Mouse (Mus musculus) thymus, adult 2 months (tissue): ENCODE results near the gene Mcidas. TPM values are rescaled to one million over a fixed set of nuclear protein-coding genes. Genes with fewer than 3 reads are reported as not detected.

Experiments
- DNase-seq: peaks from one replicate; pipeline ENCODE4 v3.0.0; 2021
- H3K27ac ChIP-seq: fragments of 200-500 bp; 2 replicates; pipeline ENCODE4 v1.5.1; 2012; ENCODE audit warnings: low read length, control low read depth; ENCODE audit not compliant: control insufficient read depth, insufficient read depth
- H3K27me3 ChIP-seq: fragments of 200-500 bp; 2 replicates; pipeline ENCODE4 v1.6.1; 2012; ENCODE audit warnings: mild to moderate bottlenecking, low read length, moderate library complexity, mixed read lengths; ENCODE audit not compliant: control insufficient read depth, insufficient read depth
- H3K36me3 ChIP-seq: fragments of 200-500 bp; 2 replicates; pipeline ENCODE4 v1.6.1; 2012; ENCODE audit warnings: mild to moderate bottlenecking, low read length, moderate library complexity; ENCODE audit not compliant: control insufficient read depth, insufficient read depth
- H3K4me1 ChIP-seq: fragments of 200-500 bp; replicated peaks from 2 replicates; pipeline ENCODE4 v1.6.1; 2012; ENCODE audit warnings: low read length; ENCODE audit not compliant: control insufficient read depth, insufficient read depth
- H3K4me3 ChIP-seq: fragments of 200-500 bp; 2 replicates; pipeline ENCODE4 v1.5.1; 2012; ENCODE audit warnings: mild to moderate bottlenecking, low read length, control low read depth, moderate library complexity; ENCODE audit not compliant: control insufficient read depth, insufficient read depth
- CTCF ChIP-seq: fragments of 200-500 bp; IDR thresholded peaks from 2 replicates; pipeline ENCODE4 v1.5.1; 2012; ENCODE audit warnings: mild to moderate bottlenecking, control low read depth, low read length, moderate library complexity, borderline replicate concordance; ENCODE audit not compliant: control insufficient read depth, poor library complexity, insufficient read depth; ENCODE audit errors: extremely low read depth
- POLR2A ChIP-seq: fragments of 200-500 bp; IDR thresholded peaks from 2 replicates; pipeline ENCODE4 v1.6.1; 2012; ENCODE audit warnings: mild to moderate bottlenecking, low read length, control low read depth, moderate library complexity; ENCODE audit not compliant: control insufficient read depth, poor library complexity, insufficient read depth; ENCODE audit errors: extremely low read depth
- WGBS: fragments of 180-500 bp; shearing (Covaris S2); methylation state at CpG from one replicate; pipeline ENCODE4 v1.1.7; 2018; 5-methylcytosine and 5-hydroxymethylcytosine counted together
- polyA plus RNA-seq: library from polyadenylated mRNA; depleted of rRNA; stranded (reverse); fragments of >200 nt; gene quantifications from 2 replicates; pipeline ENCODE4 v1.2.3, GENCODE M21; 2012

The Mcidas gene
- polyA plus RNA-seq, 1 experiment, result 0.28 TPM

DNA sequence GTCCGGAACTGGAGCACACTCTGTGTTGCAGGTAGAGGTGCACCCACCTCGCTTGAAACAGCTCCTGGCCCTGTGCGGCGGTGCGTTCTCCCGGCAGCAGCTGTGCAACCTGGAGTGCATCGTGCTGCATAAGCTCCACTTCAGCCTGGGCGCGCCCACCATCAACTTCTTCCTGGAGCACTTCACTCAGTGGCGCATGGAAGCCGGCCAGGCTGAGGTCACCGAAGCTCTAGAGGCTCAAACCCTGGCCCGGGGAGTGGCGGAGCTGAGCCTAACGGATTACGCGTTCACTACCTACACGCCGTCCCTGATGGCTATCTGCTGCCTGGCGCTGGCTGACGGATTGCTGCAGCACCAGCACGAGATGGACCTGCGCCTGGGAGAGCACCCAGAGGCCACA, 4.1 kb upstream of the Mcidas start:
- H3K27ac ChIP-seq, result no peak overlapping the region
- no peaks in the 10 kb centered on the region for H3K36me3 ChIP-seq
- peaks cover 32% of the 10 kb centered on the region for H3K4me1 ChIP-seq
- H3K27me3 ChIP-seq, result peaks cover 38% of the 10 kb centered on the region
- TF ChIP-seq CTCF (no peak), POLR2A (no peak)
- 5% methylated on average over 23 of the region's 23 CpGs for WGBS
- no peak overlapping the region for H3K4me3 ChIP-seq
- DNase-seq, result no peak

- Histone ChIP-seq H3K4me1 (peaks cover 32% of the 10 kb centered on the region), H3K27ac (no peak overlapping the region), H3K36me3 (no peaks in the 10 kb centered on the region), H3K4me3 (no peak overlapping the region), H3K27me3 (peaks cover 38% of the 10 kb centered on the region)
- WGBS, result 10% methylated on average over 4 of the region's 4 CpGs
- TF ChIP-seq POLR2A (no peak), CTCF (no peak)
- no peak for DNase-seq
These were observed 3.3 kb upstream of the Mcidas start for GRCm38 (mm10) chr13:112990346-112990745.

- 1% methylated on average over 25 of the region's 25 CpGs for WGBS
- Histone ChIP-seq H3K27ac (no peak overlapping the region), H3K4me3 (peak overlapping the region; percentile 33), H3K27me3 (peaks cover 21% of the 10 kb centered on the region), H3K4me1 (peaks cover 23% of the 10 kb centered on the region), H3K36me3 (no peaks in the 10 kb centered on the region)
- peak; percentile 87 for TF ChIP-seq CTCF
- TF ChIP-seq POLR2A, result peak; percentile 39; the same call in 1 of the 2 replicates
- peak; percentile 70 for DNase-seq
These were observed 546 bp downstream of the Mcidas start for GRCm38 (mm10) chr13:112994191-112994590.

DNA sequence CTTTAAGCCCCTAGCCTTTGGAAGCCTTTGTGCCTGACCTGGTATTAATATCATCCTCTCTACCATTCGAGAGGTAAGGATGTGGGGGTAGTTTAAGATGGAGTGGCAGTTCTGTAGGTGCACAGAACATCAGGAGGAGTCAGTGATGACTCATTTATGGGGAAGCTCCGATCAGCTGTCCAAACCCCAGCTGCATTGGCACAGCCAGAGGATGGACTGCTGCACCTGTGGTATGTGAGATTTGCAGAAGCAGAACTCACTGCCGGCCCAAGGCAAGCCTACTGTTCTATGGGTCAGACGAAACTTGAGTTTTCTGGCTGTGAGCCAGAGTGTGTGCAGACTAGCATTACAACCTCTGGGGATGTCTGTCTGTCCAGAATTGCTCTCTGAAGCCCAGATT, 2.8 kb downstream of the Mcidas start:
- TF ChIP-seq CTCF, result no peak
- no peak for TF ChIP-seq POLR2A
- H3K4me1 ChIP-seq, result peaks cover 18% of the 10 kb centered on the region
- peaks cover 10% of the 10 kb centered on the region; the same call in 1 of the 2 replicates for H3K27me3 ChIP-seq
- no peak overlapping the region for H3K27ac ChIP-seq
- H3K36me3 ChIP-seq, result no peaks in the 10 kb centered on the region
- WGBS, result 22% methylated on average over 4 of the region's 4 CpGs
- DNase-seq, result no peak
- no peak overlapping the region for H3K4me3 ChIP-seq

DNA sequence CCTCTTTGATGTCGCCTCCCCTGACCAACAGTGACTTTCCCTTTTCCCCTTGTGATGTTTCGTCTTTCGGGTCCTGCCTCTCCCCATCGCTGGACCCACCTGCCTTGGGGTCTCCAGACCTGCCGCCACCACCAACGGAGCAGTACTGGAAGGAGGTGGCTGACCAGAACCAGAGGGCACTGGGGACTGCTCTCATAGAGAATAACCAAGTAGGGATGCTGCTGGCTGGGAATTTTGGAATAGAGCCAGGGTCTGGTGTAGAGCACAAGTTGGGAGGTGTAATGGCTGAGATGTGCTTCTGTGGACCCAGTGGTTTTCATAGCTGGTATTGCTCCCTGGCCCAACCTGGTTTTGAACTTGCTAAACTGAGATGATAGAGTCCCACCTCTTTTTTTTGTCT, 3.7 kb downstream of the Mcidas start:
- Histone ChIP-seq H3K27ac (no peak overlapping the region), H3K27me3 (peaks cover 10% of the 10 kb centered on the region; the same call in 1 of the 2 replicates), H3K4me1 (peaks cover 18% of the 10 kb centered on the region), H3K4me3 (no peak overlapping the region), H3K36me3 (no peaks in the 10 kb centered on the region)
- WGBS, result 78% methylated on average over 6 of the region's 6 CpGs
- DNase-seq, result no peak
- TF ChIP-seq CTCF (no peak), POLR2A (no peak)

DNA sequence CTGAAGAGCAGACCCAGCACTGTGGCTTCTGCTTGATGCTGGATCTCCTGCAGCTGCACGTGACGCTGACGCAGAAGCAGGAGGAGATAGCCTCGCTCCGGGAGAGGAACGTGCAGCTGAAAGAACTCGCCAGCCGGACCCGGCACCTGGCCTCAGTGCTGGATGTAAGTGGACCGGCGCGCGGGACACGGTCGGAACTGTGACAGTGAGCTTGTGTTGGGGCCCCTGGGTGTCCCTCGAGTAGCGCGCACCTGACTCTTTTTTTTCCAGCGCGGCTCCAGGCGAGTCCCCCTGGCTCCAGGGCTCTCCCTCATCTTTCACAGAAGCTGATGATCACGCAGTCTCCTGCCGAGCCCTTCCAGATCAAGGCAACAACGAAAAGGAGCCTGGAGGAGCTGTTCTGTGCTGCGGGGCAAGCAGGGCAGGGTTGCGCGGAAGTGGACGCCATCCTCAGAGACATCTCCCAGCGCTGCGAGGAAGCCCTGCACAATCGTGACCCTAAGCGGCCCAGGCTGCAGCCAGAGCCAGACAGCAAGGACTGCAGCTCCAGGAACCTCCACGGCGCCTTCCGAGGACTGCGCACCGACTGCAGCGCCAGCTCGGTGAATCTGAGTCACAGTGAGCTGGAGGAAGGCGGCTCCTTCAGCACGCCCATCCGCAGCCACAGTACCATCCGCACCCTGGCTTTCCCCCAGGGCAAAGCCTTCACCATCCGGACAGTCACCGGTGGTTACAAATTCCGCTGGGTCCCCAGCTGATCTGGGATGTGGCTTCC, 5.0 kb downstream of the Mcidas start:
- H3K36me3 ChIP-seq, result no peaks in the 10 kb centered on the region
- WGBS, result 1% methylated on average over 46 of the region's 46 CpGs
- peaks cover 5% of the 10 kb centered on the region; the same call in 1 of the 2 replicates for H3K27me3 ChIP-seq
- TF ChIP-seq CTCF, result no peak
- no peak for TF ChIP-seq POLR2A
- H3K4me3 ChIP-seq, result peak overlapping the region; percentile 23
- H3K4me1 ChIP-seq, result peaks cover 15% of the 10 kb centered on the region
- no peak for DNase-seq
- H3K27ac ChIP-seq, result no peak overlapping the region

DNA sequence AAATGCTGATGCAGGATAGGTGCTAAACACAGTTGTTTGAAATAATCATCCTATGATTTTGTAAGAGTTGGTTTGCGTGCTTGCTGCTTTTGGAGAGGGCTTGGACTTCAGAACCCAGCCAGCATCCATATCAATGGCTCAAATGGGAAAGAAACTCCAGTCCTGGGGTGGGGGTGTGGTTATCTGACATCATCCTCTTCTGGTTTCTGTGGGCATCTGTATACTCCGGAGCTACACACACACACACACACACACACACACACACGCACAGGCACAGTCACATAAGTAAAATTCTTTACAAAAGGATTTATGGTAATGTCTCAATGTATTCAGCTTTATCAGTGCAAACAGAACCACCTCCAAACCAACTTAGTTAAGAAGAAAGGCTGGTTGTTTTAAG, 6.4 kb downstream of the Mcidas start:
- no peak overlapping the region for H3K27ac ChIP-seq
- DNase-seq, result no peak
- TF ChIP-seq CTCF (no peak), POLR2A (no peak)
- H3K36me3 ChIP-seq, result no peaks in the 10 kb centered on the region
- H3K4me1 ChIP-seq, result peaks cover 9% of the 10 kb centered on the region; the same call in 1 of the 2 replicates
- no peaks in the 10 kb centered on the region; the same call in 1 of the 2 replicates for H3K27me3 ChIP-seq
- 64% methylated on average over 3 of the region's 3 CpGs for WGBS
- no peak overlapping the region for H3K4me3 ChIP-seq
